Mouse (Mus musculus) heart, adult 2 months (tissue): ENCODE measurements around the gene Gm20388.

ENCODE experiments used
- EP300 ChIP-seq: fragments of 200-500 bp; IDR thresholded peaks from 2 replicates; pipeline ENCODE4 v1.6.1; 2011; ENCODE audit warnings: low read depth, low read length, control low read depth; ENCODE audit not compliant: insufficient read depth
- POLR2A ChIP-seq: fragments of 200-500 bp; IDR thresholded peaks from 2 replicates; pipeline ENCODE4 v1.6.1; 2011; ENCODE audit warnings: mild to moderate bottlenecking, low read depth, low read length, control low read depth; ENCODE audit not compliant: insufficient read depth

- TF ChIP-seq POLR2A (no peak), EP300 (no peak)
These were observed 2733.7 kb downstream of the Gm20388 start for GRCm38 (mm10) chr8:122644175-122644954.
